Mouse (Mus musculus): Measurements from ENCODE around the gene Afp. TPM values are rescaled to one million over a fixed set of nuclear protein-coding genes. Genes with fewer than 3 reads are reported as not detected.

Afp gene
- 22.1 and 189 TPM in 2 replicates for polyA plus RNA-seq (2015; fragmentation: Nextera tagmentation; extraction: Ambion mirVana)

DNA sequence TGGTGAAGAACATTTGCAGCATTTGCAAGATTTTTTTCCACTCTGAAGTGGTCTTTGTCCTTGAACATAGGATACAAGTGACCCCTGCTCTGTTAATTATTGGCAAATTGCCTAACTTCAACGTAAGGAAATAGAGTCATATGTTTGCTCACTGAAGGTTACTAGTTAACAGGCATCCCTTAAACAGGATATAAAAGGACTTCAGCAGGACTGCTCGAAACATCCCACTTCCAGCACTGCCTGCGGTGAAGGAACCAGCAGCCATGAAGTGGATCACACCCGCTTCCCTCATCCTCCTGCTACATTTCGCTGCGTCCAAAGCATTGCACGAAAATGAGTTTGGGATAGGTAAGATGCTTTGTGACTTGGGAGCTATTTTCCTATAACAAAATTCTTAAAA is at the start of gene Afp:
Afp (plus strand) TSS at position 220 of the 400 bp plus-strand sequence.
- no peak within 1 kb of the TSS for H3K4me2 ChIP-seq (ENCODE audit: low read depth, low read length)
- H3K9me3 ChIP-seq (ENCODE audit: control insufficient read depth, low read length) = no peaks in the 10 kb centered on the region
- no peak for ATAC-seq (ENCODE audit: low read depth)
- H3K36me3 ChIP-seq (ENCODE audit: control insufficient read depth, insufficient read depth, low read length) = no peaks in the 10 kb centered on the region
- H3K4me3 ChIP-seq (ENCODE audit: low read length) = no peak within 1 kb of the TSS
- no peak within 1 kb of the TSS for H3K9ac ChIP-seq (ENCODE audit: low read length)
- H3K27me3 ChIP-seq (ENCODE audit: control insufficient read depth, insufficient read depth, low read depth, low read length) = no peaks in the 10 kb centered on the region
- WGBS = 68% methylated on average over 7 of the region's 7 CpGs
- no peaks in the 10 kb centered on the region for H3K4me1 ChIP-seq (replicated peaks; ENCODE audit: control insufficient read depth, insufficient read depth, low read length)
- H3K27ac ChIP-seq (ENCODE audit: low read length) = no peak within 1 kb of the TSS

GRCm38 (mm10) chr5:90447577-90447976 is 43.0 kb upstream of the Afp start:
- Histone ChIP-seq H3K9ac (ENCODE audit: low read length) (no peak overlapping the region), H3K9me3 (ENCODE audit: control insufficient read depth, low read length) (no peaks in the 10 kb centered on the region), H3K27ac (ENCODE audit: low read length) (no peak overlapping the region), H3K4me3 (ENCODE audit: low read length) (no peak overlapping the region), H3K4me2 (ENCODE audit: low read depth, low read length) (no peak overlapping the region), H3K27me3 (ENCODE audit: control insufficient read depth, insufficient read depth, low read depth, low read length) (no peaks in the 10 kb centered on the region), H3K36me3 (ENCODE audit: control insufficient read depth, insufficient read depth, low read length) (no peaks in the 10 kb centered on the region), H3K4me1 (replicated peaks; ENCODE audit: control insufficient read depth, insufficient read depth, low read length) (no peaks in the 10 kb centered on the region)
- ATAC-seq (ENCODE audit: low read depth) = no peak
- 79% methylated on average over 3 of the region's 3 CpGs for WGBS

GRCm38 (mm10) chr5:90449961-90450360 is 40.6 kb upstream of the Afp start:
- H3K27me3 ChIP-seq (ENCODE audit: control insufficient read depth, insufficient read depth, low read depth, low read length) = no peaks in the 10 kb centered on the region
- no peak overlapping the region for H3K4me3 ChIP-seq (ENCODE audit: low read length)
- no peak for ATAC-seq (ENCODE audit: low read depth)
- no peaks in the 10 kb centered on the region for H3K36me3 ChIP-seq (ENCODE audit: control insufficient read depth, insufficient read depth, low read length)
- H3K9ac ChIP-seq (ENCODE audit: low read length) = no peak overlapping the region
- H3K9me3 ChIP-seq (ENCODE audit: control insufficient read depth, low read length) = no peaks in the 10 kb centered on the region
- H3K27ac ChIP-seq (ENCODE audit: low read length) = no peak overlapping the region
- no peaks in the 10 kb centered on the region for H3K4me1 ChIP-seq (replicated peaks; ENCODE audit: control insufficient read depth, insufficient read depth, low read length)
- no peak overlapping the region for H3K4me2 ChIP-seq (ENCODE audit: low read depth, low read length)
- WGBS = 60% methylated on average over 5 of the region's 5 CpGs

- no peak overlapping the region for H3K4me3 ChIP-seq (ENCODE audit: low read length)
- H3K4me2 ChIP-seq (ENCODE audit: low read depth, low read length) = no peak overlapping the region
- no peaks in the 10 kb centered on the region for H3K4me1 ChIP-seq (replicated peaks; ENCODE audit: control insufficient read depth, insufficient read depth, low read length)
- no peaks in the 10 kb centered on the region for H3K9me3 ChIP-seq (ENCODE audit: control insufficient read depth, low read length)
- no peaks in the 10 kb centered on the region for H3K36me3 ChIP-seq (ENCODE audit: control insufficient read depth, insufficient read depth, low read length)
- 63% methylated on average over 4 of the region's 4 CpGs for WGBS
- ATAC-seq (ENCODE audit: low read depth) = no peak
- no peak overlapping the region for H3K9ac ChIP-seq (ENCODE audit: low read length)
- H3K27ac ChIP-seq (ENCODE audit: low read length) = no peak overlapping the region
- H3K27me3 ChIP-seq (ENCODE audit: control insufficient read depth, insufficient read depth, low read depth, low read length) = no peaks in the 10 kb centered on the region
Measured at GRCm38 (mm10) chr5:90452711-90453110, 37.8 kb upstream of the Afp start.

GRCm38 (mm10) chr5:90457241-90457640 is 33.3 kb upstream of the Afp start:
- Histone ChIP-seq H3K4me3 (ENCODE audit: low read length) (no peak overlapping the region), H3K9ac (ENCODE audit: low read length) (no peak overlapping the region), H3K4me2 (ENCODE audit: low read depth, low read length) (no peak overlapping the region), H3K4me1 (replicated peaks; ENCODE audit: control insufficient read depth, insufficient read depth, low read length) (no peaks in the 10 kb centered on the region; the same call in 1 of the 2 replicates), H3K27ac (ENCODE audit: low read length) (no peak overlapping the region), H3K36me3 (ENCODE audit: control insufficient read depth, insufficient read depth, low read length) (no peaks in the 10 kb centered on the region), H3K9me3 (ENCODE audit: control insufficient read depth, low read length) (no peaks in the 10 kb centered on the region), H3K27me3 (ENCODE audit: control insufficient read depth, insufficient read depth, low read depth, low read length) (no peaks in the 10 kb centered on the region)
- no peak for ATAC-seq (ENCODE audit: low read depth)
- 87% methylated on average over 1 of the region's 1 CpGs for WGBS

DNA sequence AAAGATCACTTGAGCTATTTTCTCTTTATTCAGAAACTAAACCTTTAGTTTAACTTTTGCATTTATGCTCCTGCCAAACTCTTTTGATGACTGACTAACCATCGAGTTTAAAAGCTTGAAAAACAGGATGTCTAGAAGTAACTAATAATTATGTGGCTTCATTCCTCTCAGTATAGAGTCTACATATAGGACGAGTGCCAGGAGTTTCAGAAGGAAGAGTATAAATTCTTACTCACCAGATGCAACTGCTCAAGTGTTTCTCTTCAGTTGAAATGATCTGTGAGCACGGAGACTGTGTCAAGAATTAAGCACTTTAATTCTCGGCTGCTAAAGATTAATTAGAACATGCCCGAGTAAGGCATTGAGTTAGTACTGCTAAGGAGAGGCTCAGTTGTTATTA is 31.8 kb upstream of the Afp start:
- no peak for ATAC-seq (ENCODE audit: low read depth)

DNA sequence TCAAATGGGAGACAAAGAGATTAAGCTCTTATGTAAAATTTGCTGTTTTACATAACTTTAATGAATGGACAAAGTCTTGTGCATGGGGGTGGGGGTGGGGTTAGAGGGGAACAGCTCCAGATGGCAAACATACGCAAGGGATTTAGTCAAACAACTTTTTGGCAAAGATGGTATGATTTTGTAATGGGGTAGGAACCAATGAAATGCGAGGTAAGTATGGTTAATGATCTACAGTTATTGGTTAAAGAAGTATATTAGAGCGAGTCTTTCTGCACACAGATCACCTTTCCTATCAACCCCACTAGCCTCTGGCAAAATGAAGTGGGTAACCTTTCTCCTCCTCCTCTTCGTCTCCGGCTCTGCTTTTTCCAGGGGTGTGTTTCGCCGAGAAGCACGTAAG is 29.9 kb upstream of the Afp start, which contains the start of gene Alb:
Alb (plus strand) TSS at position 279 of the 400 bp plus-strand sequence.
- H3K4me1 ChIP-seq (replicated peaks; ENCODE audit: control insufficient read depth, insufficient read depth, low read length) = no peaks in the 10 kb centered on the region; the same call in 1 of the 2 replicates
- H3K9me3 ChIP-seq (ENCODE audit: control insufficient read depth, low read length) = no peaks in the 10 kb centered on the region
- no peaks in the 10 kb centered on the region for H3K27me3 ChIP-seq (ENCODE audit: control insufficient read depth, insufficient read depth, low read depth, low read length)
- 70% methylated on average over 8 of the region's 8 CpGs for WGBS
- no peak within 1 kb of the TSS for H3K4me3 ChIP-seq (ENCODE audit: low read length)
- H3K9ac ChIP-seq (ENCODE audit: low read length) = no peak within 1 kb of the TSS
- no peaks in the 10 kb centered on the region for H3K36me3 ChIP-seq (ENCODE audit: control insufficient read depth, insufficient read depth, low read length)
- no peak within 1 kb of the TSS for H3K4me2 ChIP-seq (ENCODE audit: low read depth, low read length)
- no peak for ATAC-seq (ENCODE audit: low read depth)
- no peak within 1 kb of the TSS for H3K27ac ChIP-seq (ENCODE audit: low read length)

More for the DNA sequence above, 31.8 kb upstream of the Afp start:
- 30% methylated on average over 5 of the region's 5 CpGs for WGBS
- H3K27ac ChIP-seq (ENCODE audit: low read length) = no peak overlapping the region
- H3K4me1 ChIP-seq (replicated peaks; ENCODE audit: control insufficient read depth, insufficient read depth, low read length) = no peaks in the 10 kb centered on the region; the same call in 1 of the 2 replicates
- no peak overlapping the region for H3K4me3 ChIP-seq (ENCODE audit: low read length)
- no peaks in the 10 kb centered on the region for H3K36me3 ChIP-seq (ENCODE audit: control insufficient read depth, insufficient read depth, low read length)
- H3K4me2 ChIP-seq (ENCODE audit: low read depth, low read length) = no peak overlapping the region
- H3K27me3 ChIP-seq (ENCODE audit: control insufficient read depth, insufficient read depth, low read depth, low read length) = no peaks in the 10 kb centered on the region
- no peak overlapping the region for H3K9ac ChIP-seq (ENCODE audit: low read length)
- H3K9me3 ChIP-seq (ENCODE audit: control insufficient read depth, low read length) = no peaks in the 10 kb centered on the region

- no peak overlapping the region for H3K4me2 ChIP-seq (ENCODE audit: low read depth, low read length)
- H3K9me3 ChIP-seq (ENCODE audit: control insufficient read depth, low read length) = no peaks in the 10 kb centered on the region
- H3K4me3 ChIP-seq (ENCODE audit: low read length) = no peak overlapping the region
- H3K36me3 ChIP-seq (ENCODE audit: control insufficient read depth, insufficient read depth, low read length) = no peaks in the 10 kb centered on the region
- no peak overlapping the region for H3K27ac ChIP-seq (ENCODE audit: low read length)
- no peak for ATAC-seq (ENCODE audit: low read depth)
- H3K4me1 ChIP-seq (replicated peaks; ENCODE audit: control insufficient read depth, insufficient read depth, low read length) = peaks cover 2% of the 10 kb centered on the region; the same call in 1 of the 2 replicates
- WGBS = 54% methylated on average over 4 of the region's 4 CpGs
- no peak overlapping the region for H3K9ac ChIP-seq (ENCODE audit: low read length)
- H3K27me3 ChIP-seq (ENCODE audit: control insufficient read depth, insufficient read depth, low read depth, low read length) = no peaks in the 10 kb centered on the region
Measured at GRCm38 (mm10) chr5:90466806-90467205, 23.7 kb upstream of the Afp start.

DNA sequence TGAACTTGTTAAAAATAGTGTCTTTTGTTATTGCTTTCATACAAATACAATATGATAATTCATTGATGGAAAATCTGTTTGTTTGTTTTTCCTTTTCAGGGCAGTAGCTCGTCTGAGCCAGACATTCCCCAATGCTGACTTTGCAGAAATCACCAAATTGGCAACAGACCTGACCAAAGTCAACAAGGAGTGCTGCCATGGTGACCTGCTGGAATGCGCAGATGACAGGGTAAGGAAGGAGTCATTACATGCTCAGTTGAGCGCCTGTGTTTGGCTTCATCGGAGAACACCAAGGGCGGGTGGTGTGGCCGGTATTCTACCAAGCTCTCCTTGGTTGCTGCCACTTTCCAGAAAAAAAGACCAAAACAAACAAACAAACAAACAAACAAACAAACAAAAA is 23.3 kb upstream of the Afp start:
- no peaks in the 10 kb centered on the region for H3K9me3 ChIP-seq (ENCODE audit: control insufficient read depth, low read length)
- no peaks in the 10 kb centered on the region for H3K27me3 ChIP-seq (ENCODE audit: control insufficient read depth, insufficient read depth, low read depth, low read length)
- 57% methylated on average over 6 of the region's 6 CpGs for whole genome bisulfite sequencing
- H3K9ac ChIP-seq (ENCODE audit: low read length) = no peak overlapping the region
- H3K4me2 ChIP-seq (ENCODE audit: low read depth, low read length) = no peak overlapping the region
- no peaks in the 10 kb centered on the region for H3K36me3 ChIP-seq (ENCODE audit: control insufficient read depth, insufficient read depth, low read length)
- no peak overlapping the region for H3K27ac ChIP-seq (ENCODE audit: low read length)
- H3K4me3 ChIP-seq (ENCODE audit: low read length) = no peak overlapping the region
- peaks cover 2% of the 10 kb centered on the region; the same call in 1 of the 2 replicates for H3K4me1 ChIP-seq (replicated peaks; ENCODE audit: control insufficient read depth, insufficient read depth, low read length)
- ATAC-seq (ENCODE audit: low read depth) = no peak

- WGBS = 58% methylated on average over 3 of the region's 3 CpGs
- Histone ChIP-seq H3K9ac (ENCODE audit: low read length) (no peak overlapping the region), H3K27me3 (ENCODE audit: control insufficient read depth, insufficient read depth, low read depth, low read length) (no peaks in the 10 kb centered on the region), H3K9me3 (ENCODE audit: control insufficient read depth, low read length) (no peaks in the 10 kb centered on the region), H3K4me2 (ENCODE audit: low read depth, low read length) (no peak overlapping the region), H3K27ac (ENCODE audit: low read length) (no peak overlapping the region), H3K4me3 (ENCODE audit: low read length) (no peak overlapping the region), H3K4me1 (replicated peaks; ENCODE audit: control insufficient read depth, insufficient read depth, low read length) (peaks cover 2% of the 10 kb centered on the region; the same call in 1 of the 2 replicates), H3K36me3 (ENCODE audit: control insufficient read depth, insufficient read depth, low read length) (no peaks in the 10 kb centered on the region)
- no peak for ATAC-seq (ENCODE audit: low read depth)
Measured at GRCm38 (mm10) chr5:90470836-90471235, 19.7 kb upstream of the Afp start.

Measured in lung, embryonic 16.5 days (tissue).